Comparison of ENCODE assay signal across 8 mouse cellular contexts in genomic region chr10:128744211-128744610, GRCm38 (mm10). TPM values are rescaled to one million over a fixed set of nuclear protein-coding genes. Genes with fewer than 3 reads are reported as not detected.
DNase-seq lines count a peak whose midpoint lies in the region; ATAC-seq and TF ChIP-seq lines count a peak whose summit lies in the region.

No protein-coding gene starts in this region.

- H3K27ac ChIP-seq in embryonic facial prominence, embryonic 12.5 days, result 0 out of 2 replicates have a peak overlapping the region, but pooled peaks have one; percentile 11
- peak overlapping the region; percentile 68 for H3K27ac ChIP-seq in intestine, embryonic 16.5 days (ENCODE audit: low read length)
- H3K27ac ChIP-seq in midbrain, embryonic 13.5 days, result no peak overlapping the region

- no peak for DNase-seq in lung, adult 2 months
- DNase-seq in lung, adult 18-20 months, result no peak
- no peak for DNase-seq in gastrocnemius, postnatal 25 days
- no peak for DNase-seq in c-Kit-positive CD71-positive TER-119-positive erythroid progenitor cells, embryonic 14.5 days (ENCODE audit: low spot score)

- peak overlapping the region; percentile 89 for H3K4me2 ChIP-seq in embryonic facial prominence, embryonic 12.5 days (replicated peaks)
- H3K4me2 ChIP-seq in intestine, embryonic 16.5 days (ENCODE audit: low read depth, low read length), result peak overlapping the region; percentile 94
- peak overlapping the region; percentile 85 for H3K4me2 ChIP-seq in midbrain, embryonic 13.5 days (replicated peaks)

- H3K4me3 ChIP-seq in lung, adult 2 months (replicated peaks; ENCODE audit: extremely low read depth, low read depth, low read length), result peak overlapping the region; percentile 75
- H3K4me3 ChIP-seq in embryonic facial prominence, embryonic 12.5 days, result peak overlapping the region; percentile 62
- peak overlapping the region; percentile 71 for H3K4me3 ChIP-seq in intestine, embryonic 16.5 days (ENCODE audit: low read length)
- peak overlapping the region; percentile 53 for H3K4me3 ChIP-seq in midbrain, embryonic 13.5 days (replicated peaks)

- H3K27me3 ChIP-seq in embryonic facial prominence, embryonic 12.5 days, result peaks cover 4% of the 10 kb centered on the region
- no peaks in the 10 kb centered on the region for H3K27me3 ChIP-seq in intestine, embryonic 16.5 days (replicated peaks; ENCODE audit: control insufficient read depth, insufficient read depth, low read length)
- peaks cover 60% of the 10 kb centered on the region for H3K27me3 ChIP-seq in midbrain, embryonic 13.5 days

- TF ChIP-seq CTCF in lung, adult 2 months (IDR thresholded peaks at IDR 0.05; ENCODE audit: insufficient read depth, low read length), result no peak

- ATAC-seq in embryonic facial prominence, embryonic 12.5 days (ENCODE audit: insufficient number of reproducible peaks, insufficient read depth, low FRiP score, low TSS enrichment), result no peak
- no peak for ATAC-seq in intestine, embryonic 16.5 days
- ATAC-seq in midbrain, embryonic 13.5 days, result no peak
- ATAC-seq in CD4-positive, CD25-positive, alpha-beta regulatory T cell, adult 4 months, result no peak

- TF ChIP-seq POLR2A in lung, adult 2 months (IDR thresholded peaks at IDR 0.05; ENCODE audit: borderline replicate concordance, extremely low read depth, low read depth, low read length), result 0 out of 2 replicates have a peak, but pooled peaks have one; percentile 13

- no peaks in the 10 kb centered on the region for H3K9me3 ChIP-seq in embryonic facial prominence, embryonic 12.5 days
- no peaks in the 10 kb centered on the region for H3K9me3 ChIP-seq in intestine, embryonic 16.5 days (ENCODE audit: control insufficient read depth, low read length)
- H3K9me3 ChIP-seq in midbrain, embryonic 13.5 days, result no peaks in the 10 kb centered on the region

- whole genome bisulfite sequencing in lung, adult 2 months, result 21% methylated on average over 8 of the region's 8 CpGs
- WGBS in embryonic facial prominence, embryonic 12.5 days, result 15% methylated on average over 8 of the region's 8 CpGs
- WGBS in intestine, embryonic 16.5 days, result 25% methylated on average over 8 of the region's 8 CpGs
- WGBS in midbrain, embryonic 13.5 days, result 14% methylated on average over 8 of the region's 8 CpGs

- peaks cover 20% of the 10 kb centered on the region for H3K4me1 ChIP-seq in lung, adult 2 months (ENCODE audit: control insufficient read depth, insufficient read depth, low read length)
- peaks cover 21% of the 10 kb centered on the region for H3K4me1 ChIP-seq in embryonic facial prominence, embryonic 12.5 days
- peaks cover 18% of the 10 kb centered on the region for H3K4me1 ChIP-seq in intestine, embryonic 16.5 days (ENCODE audit: control insufficient read depth, insufficient read depth, low read length)
- H3K4me1 ChIP-seq in midbrain, embryonic 13.5 days (replicated peaks), result peaks cover 29% of the 10 kb centered on the region

- no peaks in the 10 kb centered on the region for H3K36me3 ChIP-seq in embryonic facial prominence, embryonic 12.5 days
- no peaks in the 10 kb centered on the region for H3K36me3 ChIP-seq in intestine, embryonic 16.5 days (ENCODE audit: control insufficient read depth, insufficient read depth, low read length)
- no peaks in the 10 kb centered on the region for H3K36me3 ChIP-seq in midbrain, embryonic 13.5 days

- peak overlapping the region; percentile 68 for H3K9ac ChIP-seq in embryonic facial prominence, embryonic 12.5 days
- H3K9ac ChIP-seq in intestine, embryonic 16.5 days (ENCODE audit: low read depth, low read length), result peak overlapping the region; percentile 92
- H3K9ac ChIP-seq in midbrain, embryonic 13.5 days (replicated peaks), result peak overlapping the region; percentile 71

RNA-seq across cellular contexts. Expression of gene Dgka, which starts 0.4 kb away (rescaled TPM):
- polyA plus RNA-seq in lung, adult 2 months (2012; rRNA removed), result 38.4 and 53.7 TPM in 2 replicates
- polyA plus RNA-seq in embryonic facial prominence, embryonic 12.5 days (2016; fragmentation: Nextera tagmentation; extraction: Ambion mirVana), result 9.3 and 10.4 TPM in 2 replicates
- polyA plus RNA-seq in intestine, embryonic 16.5 days (2015; fragmentation: Nextera tagmentation; extraction: Ambion mirVana), result 7.8 and 7.9 TPM in 2 replicates
- 5.0 TPM in 2 replicates for polyA plus RNA-seq in midbrain, embryonic 13.5 days (2015; fragmentation: Nextera tagmentation; extraction: Ambion mirVana)
- polyA plus RNA-seq in CD4-positive, CD25-positive, alpha-beta regulatory T cell, adult 4 months (2017; shearing (Covaris generic)), result 100 to 1,000 TPM; 322 to 370 TPM
- total RNA-seq in gastrocnemius, postnatal 25 days (2021), result 1 to 10 TPM; 8.0 to 8.3 TPM

RNA-seq across cellular contexts. Expression of gene Pym1, which starts 3.5 kb away (rescaled TPM):
- 15.9 and 22.4 TPM in 2 replicates for polyA plus RNA-seq in lung, adult 2 months (2012; rRNA removed)
- 48.9 and 53.1 TPM in 2 replicates for polyA plus RNA-seq in embryonic facial prominence, embryonic 12.5 days (2016; fragmentation: Nextera tagmentation; extraction: Ambion mirVana)
- 28.4 and 31.5 TPM in 2 replicates for polyA plus RNA-seq in intestine, embryonic 16.5 days (2015; fragmentation: Nextera tagmentation; extraction: Ambion mirVana)
- polyA plus RNA-seq in midbrain, embryonic 13.5 days (2015; fragmentation: Nextera tagmentation; extraction: Ambion mirVana), result 50.6 and 51.8 TPM in 2 replicates
- polyA plus RNA-seq in CD4-positive, CD25-positive, alpha-beta regulatory T cell, adult 4 months (2017; shearing (Covaris generic)), result 10 to 100 TPM; 58.0 to 86.6 TPM
- 1 to 10 TPM; 9.8 to 10.0 TPM for total RNA-seq in gastrocnemius, postnatal 25 days (2021)

RNA-seq across cellular contexts. Expression of gene Cdk2, which starts 39.4 kb away (rescaled TPM):
- 11.4 and 17.3 TPM in 2 replicates for polyA plus RNA-seq in lung, adult 2 months (2012; rRNA removed)
- 134 and 143 TPM in 2 replicates for polyA plus RNA-seq in embryonic facial prominence, embryonic 12.5 days (2016; fragmentation: Nextera tagmentation; extraction: Ambion mirVana)
- polyA plus RNA-seq in intestine, embryonic 16.5 days (2015; fragmentation: Nextera tagmentation; extraction: Ambion mirVana), result 60.4 and 65.2 TPM in 2 replicates
- 36.2 TPM in 2 replicates for polyA plus RNA-seq in midbrain, embryonic 13.5 days (2015; fragmentation: Nextera tagmentation; extraction: Ambion mirVana)
- 10 to 100 TPM; 19.7 to 23.2 TPM for polyA plus RNA-seq in CD4-positive, CD25-positive, alpha-beta regulatory T cell, adult 4 months (2017; shearing (Covaris generic))
- total RNA-seq in gastrocnemius, postnatal 25 days (2021), result 1 to 10 TPM; 3.8 to 5.3 TPM

RNA-seq across cellular contexts. Expression of gene Pmel, which starts 40.2 kb away (rescaled TPM):
- 0.36 and 0.51 TPM in 2 replicates for polyA plus RNA-seq in lung, adult 2 months (2012; rRNA removed)
- 26.3 and 48.0 TPM in 2 replicates for polyA plus RNA-seq in embryonic facial prominence, embryonic 12.5 days (2016; fragmentation: Nextera tagmentation; extraction: Ambion mirVana)
- polyA plus RNA-seq in intestine, embryonic 16.5 days (2015; fragmentation: Nextera tagmentation; extraction: Ambion mirVana), result 1.5 and 1.6 TPM in 2 replicates
- 0.09 and 0.15 TPM in 2 replicates for polyA plus RNA-seq in midbrain, embryonic 13.5 days (2015; fragmentation: Nextera tagmentation; extraction: Ambion mirVana)
- 1 to 10 TPM; 4.8 TPM for polyA plus RNA-seq in CD4-positive, CD25-positive, alpha-beta regulatory T cell, adult 4 months (2017; shearing (Covaris generic))
- under 1 TPM; 0.41 to 0.70 TPM for total RNA-seq in gastrocnemius, postnatal 25 days (2021)

RNA-seq across cellular contexts. Expression of gene Mmp19, which starts 46.5 kb away (rescaled TPM):
- polyA plus RNA-seq in lung, adult 2 months (2012; rRNA removed), result 10.0 and 10.3 TPM in 2 replicates
- polyA plus RNA-seq in embryonic facial prominence, embryonic 12.5 days (2016; fragmentation: Nextera tagmentation; extraction: Ambion mirVana), result 0.42 and 0.93 TPM in 2 replicates
- polyA plus RNA-seq in intestine, embryonic 16.5 days (2015; fragmentation: Nextera tagmentation; extraction: Ambion mirVana), result 0.66 and 0.81 TPM in 2 replicates
- polyA plus RNA-seq in midbrain, embryonic 13.5 days (2015; fragmentation: Nextera tagmentation; extraction: Ambion mirVana), result 0.32 and 0.48 TPM in 2 replicates
- polyA plus RNA-seq in CD4-positive, CD25-positive, alpha-beta regulatory T cell, adult 4 months (2017; shearing (Covaris generic)), result under 1 TPM in 1 of 2 experiments, not detected in 1; 0.27 TPM
- 1 to 10 TPM; 1.7 to 3.6 TPM for total RNA-seq in gastrocnemius, postnatal 25 days (2021)
